Mouse (Mus musculus) kidney, adult 10 weeks (tissue): Measurements from ENCODE around the gene Cep290. TPM values are rescaled to one million over a fixed set of nuclear protein-coding genes. Genes with fewer than 3 reads are reported as not detected.

Source experiments
- polyA plus RNA-seq: library from polyadenylated mRNA; stranded (reverse); fragments of 350-450 nt; fragmentation: Illumina TruSeq; extraction: RNeasy Lipid Tissue Mini Kit (QIAGEN cat#74804); gene quantifications from one replicate; pipeline ENCODE4 v1.2.3, GENCODE M21; 2014; ENCODE audit warnings: low read depth, low replicate concordance

The Cep290 gene
- polyA plus RNA-seq, result 27.0 TPM

DNA sequence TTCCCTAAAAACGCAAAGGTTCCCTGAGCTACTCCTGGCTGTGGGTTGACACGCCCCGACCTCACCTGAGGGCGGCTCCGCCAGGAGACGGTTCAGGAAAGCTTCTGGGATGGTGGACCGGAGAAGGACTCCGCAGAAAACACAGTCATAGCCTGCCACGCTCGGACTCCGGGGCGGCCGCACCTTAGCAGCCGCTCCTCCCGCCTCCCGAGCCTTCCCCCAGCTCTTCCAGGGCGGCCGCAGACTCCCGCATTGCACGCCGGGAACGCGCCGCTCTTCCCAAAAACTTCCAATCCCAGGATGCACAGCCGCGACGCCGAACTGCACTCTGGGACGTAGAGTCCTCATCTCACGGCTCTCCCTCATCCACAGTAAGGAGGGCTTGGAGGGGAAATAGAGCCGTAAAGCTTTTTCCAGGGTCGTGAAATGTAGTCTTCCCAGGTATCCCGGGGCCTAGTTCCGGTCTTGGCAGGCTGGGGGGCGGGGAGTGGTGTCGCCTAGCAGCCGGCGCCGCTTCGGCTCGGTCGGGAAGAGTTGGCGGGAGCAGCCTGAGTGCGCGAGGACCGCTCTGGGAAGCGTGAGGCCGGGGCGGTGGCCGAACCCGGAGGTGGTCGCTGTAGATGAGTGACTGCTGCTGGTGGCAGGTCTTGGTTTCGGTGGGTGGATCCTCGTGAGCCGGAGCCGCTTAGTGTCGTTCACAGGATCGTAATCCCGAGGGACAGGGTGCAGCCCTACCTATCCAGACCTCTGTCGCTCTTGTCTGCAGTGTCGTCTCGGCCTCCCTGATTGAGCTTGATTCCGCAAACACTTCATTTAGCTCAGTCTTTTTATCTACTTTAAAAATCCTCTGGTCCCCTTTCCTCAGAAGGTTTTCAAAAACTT lies at the start of gene Cep290, which contains the start of gene Tmtc3:
Gene Cep290 (plus strand): TSS at position 462 of the 882 bp plus-strand sequence.
Gene Tmtc3 (minus strand): TSS at position 254 of the 882 bp plus-strand sequence.

DNA sequence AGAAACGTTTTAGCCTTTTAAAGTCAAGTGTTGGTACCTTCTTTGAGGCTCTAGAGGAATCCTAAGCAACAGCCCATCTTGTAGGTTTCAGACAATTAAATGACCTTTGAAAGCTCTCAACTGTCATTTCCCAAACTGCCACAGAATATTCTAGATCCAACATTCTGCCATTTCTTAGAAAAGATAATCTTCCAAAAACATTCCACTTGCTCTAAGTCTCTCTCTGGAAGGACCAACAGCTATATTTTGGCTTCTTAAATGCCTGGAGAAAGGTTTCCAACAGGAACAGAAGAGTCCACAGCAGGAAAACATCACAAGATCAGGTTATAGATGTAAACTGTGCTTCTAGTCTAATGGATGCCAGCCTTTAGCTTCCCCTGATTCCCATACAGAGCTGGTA lies 103.0 kb downstream of the Cep290 start, which contains the start of the genes 4930430F08Rik and 1700017N19Rik:
Gene 4930430F08Rik (minus strand): TSS at position 101 of the 400 bp plus-strand sequence.
Gene 1700017N19Rik (plus strand): TSS at position 162 of the 400 bp plus-strand sequence.

Other genes with a start within 250 kb of the Cep290 start
- gene Gm4301, start 151.9 kb upstream of the Cep290 start, polyA plus RNA-seq, result not detected
- not detected for gene Gm4302, start 146.7 kb upstream of the Cep290 start, polyA plus RNA-seq
- not detected for gene Gm4303, start 141.6 kb upstream of the Cep290 start, polyA plus RNA-seq
- gene Gm4305, start 136.5 kb upstream of the Cep290 start, polyA plus RNA-seq, result not detected
- gene Gm4307, start 126.2 kb upstream of the Cep290 start, polyA plus RNA-seq, result not detected
- not detected for gene Gm4312, start 105.0 kb upstream of the Cep290 start, polyA plus RNA-seq
- 51.1 TPM for gene Tmtc3, start 208 bp upstream of the Cep290 start, polyA plus RNA-seq
- gene 4930430F08Rik, start 102.9 kb downstream of the Cep290 start, polyA plus RNA-seq, result 25.9 TPM
- not detected for gene 1700017N19Rik, start 102.9 kb downstream of the Cep290 start, polyA plus RNA-seq